Mouse (Mus musculus) testis, adult 2 months (tissue): Measurements from ENCODE around the gene Ticam1.

Experiments used
- CTCF ChIP-seq: fragments of 200-500 bp; IDR thresholded peaks from 2 replicates; pipeline ENCODE4 v1.5.1; 2012; ENCODE audit warnings: low read depth, mild to moderate bottlenecking, inconsistent platforms, low read length, moderate library complexity; ENCODE audit not compliant: control insufficient read depth, insufficient read depth, insufficient replicate concordance
- POLR2A ChIP-seq: fragments of 200-500 bp; IDR thresholded peaks from 2 replicates; pipeline ENCODE4 v1.6.1; 2012; ENCODE audit warnings: low read depth, mild to moderate bottlenecking, inconsistent platforms, low read length, moderate library complexity; ENCODE audit not compliant: control insufficient read depth

- TF ChIP-seq POLR2A (no peak), CTCF (no peak)
Measured at GRCm38 (mm10) chr17:56219805-56220204, 56.8 kb downstream of the Ticam1 start.
